Mouse (Mus musculus) kidney, postnatal 10 days (tissue): ENCODE data around the gene Uncx.

Experiments used
- DNase-seq: peaks from one replicate; pipeline ENCODE4 v3.0.0; 2021; ENCODE audit warnings: mixed read lengths

Gene Uncx

DNA sequence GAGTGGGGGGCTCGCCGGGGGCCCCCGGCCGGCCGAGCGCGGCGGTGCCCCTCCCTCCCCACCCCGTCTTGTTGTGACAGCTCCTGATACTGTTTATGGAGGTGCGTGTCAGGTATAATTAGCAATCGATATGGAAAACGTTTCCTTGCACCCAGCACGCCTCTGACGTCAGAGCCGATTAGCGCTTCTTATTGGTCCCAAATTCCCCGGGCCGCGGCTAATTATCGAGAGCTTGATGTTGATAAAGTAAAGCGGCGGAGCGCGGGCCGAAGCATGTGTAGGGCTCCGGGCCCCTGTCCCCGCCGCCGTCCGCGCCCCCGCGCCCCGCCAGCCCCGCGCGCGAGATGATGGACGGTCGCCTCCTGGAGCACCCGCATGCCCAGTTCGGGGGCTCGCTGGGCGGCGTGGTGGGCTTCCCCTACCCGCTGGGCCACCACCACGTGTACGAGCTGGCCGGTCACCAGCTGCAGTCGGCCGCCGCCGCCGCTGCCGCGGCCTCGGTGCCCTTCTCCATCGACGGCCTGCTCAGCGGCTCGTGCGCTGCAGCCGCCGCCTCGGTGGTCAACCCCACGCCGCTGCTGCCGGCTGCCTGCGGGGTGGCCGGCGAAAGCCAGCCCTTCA lies 466 bp downstream of the Uncx start:
- peak; percentile 50 for DNase-seq

- peak; percentile 22 for DNase-seq
These were observed 1.2 kb downstream of the Uncx start for GRCm38 (mm10) chr5:139544271-139545135.

- DNase-seq, result no peak
These were observed 1.9 kb downstream of the Uncx start for GRCm38 (mm10) chr5:139545221-139545620.

GRCm38 (mm10) chr5:139545673-139546335 lies 2.5 kb downstream of the Uncx start:
- DNase-seq, result no peak

DNA sequence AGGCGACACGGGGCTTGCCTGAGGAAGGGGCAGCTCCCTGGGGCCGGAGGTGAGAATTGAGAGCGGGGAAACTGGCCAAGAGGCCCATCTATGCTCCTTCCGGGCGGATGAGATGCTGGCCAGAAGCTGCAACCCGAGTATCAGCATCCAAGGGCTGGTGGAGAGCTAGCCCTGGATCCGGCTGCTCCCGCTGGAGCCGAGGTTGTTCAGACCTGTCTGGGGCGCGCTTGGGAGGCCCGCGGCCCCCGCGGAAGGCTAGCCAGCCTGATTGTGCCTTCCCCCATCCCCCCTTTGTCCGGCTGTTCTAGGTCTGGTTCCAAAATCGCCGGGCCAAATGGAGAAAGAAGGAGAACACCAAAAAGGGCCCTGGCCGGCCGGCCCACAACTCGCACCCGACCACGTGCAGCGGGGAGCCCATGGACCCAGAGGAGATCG lies 3.1 kb downstream of the Uncx start:
- DNase-seq, result peak; percentile 23

DNA sequence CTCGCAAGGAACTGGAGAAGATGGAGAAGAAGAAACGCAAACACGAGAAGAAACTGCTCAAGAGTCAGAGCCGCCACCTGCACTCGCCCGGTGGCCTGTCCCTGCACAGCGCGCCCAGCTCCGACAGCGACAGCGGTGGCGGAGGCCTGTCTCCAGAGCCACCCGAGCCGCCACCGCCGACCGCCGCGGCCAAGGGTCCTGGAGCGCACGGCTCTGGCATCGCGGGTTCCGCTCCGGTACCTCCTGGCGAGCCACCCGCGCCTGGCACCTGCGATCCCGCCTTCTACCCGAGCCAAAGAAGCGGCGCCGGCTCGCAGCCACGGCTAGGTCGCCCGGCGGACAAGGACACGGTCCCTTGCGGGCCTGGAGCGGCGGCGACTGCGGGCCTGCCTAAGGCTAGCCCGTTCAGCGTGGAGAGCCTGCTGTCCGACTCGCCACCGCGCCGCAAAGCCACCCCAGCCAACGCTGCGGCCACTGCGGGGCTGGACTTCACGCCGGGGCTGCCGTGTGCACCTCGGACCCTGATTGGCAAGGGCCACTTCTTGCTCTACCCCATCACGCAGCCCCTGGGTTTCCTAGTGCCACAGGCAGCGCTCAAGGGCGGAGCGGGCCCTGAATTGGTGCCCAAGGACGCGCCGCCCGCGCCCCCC lies 3.6 kb downstream of the Uncx start:
- DNase-seq, result peak; percentile 25

DNA sequence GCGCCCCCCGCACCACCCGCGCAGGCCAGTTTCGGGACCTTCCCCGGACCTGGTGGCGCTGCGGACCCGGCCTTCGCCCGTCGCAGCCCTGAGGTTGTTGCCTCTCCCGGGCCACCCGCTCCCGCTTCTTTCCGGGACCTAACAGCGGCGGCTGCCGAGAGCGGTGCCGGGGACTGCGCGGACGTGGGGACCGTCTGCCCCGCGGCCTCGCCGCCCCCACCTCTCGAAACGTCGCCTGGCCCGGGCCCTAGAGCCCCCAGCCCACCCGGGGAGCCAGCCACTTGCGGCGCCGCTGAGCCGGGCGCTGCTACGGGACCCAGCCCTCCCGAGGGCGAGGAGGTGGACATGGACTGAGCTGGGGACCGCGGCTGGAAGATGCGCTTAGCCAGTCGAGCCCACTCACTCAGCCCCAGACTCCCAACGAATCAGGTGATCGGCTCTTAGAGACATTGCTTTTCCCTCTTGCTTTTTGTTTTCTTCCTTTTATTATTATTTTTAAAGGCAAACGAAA lies 4.2 kb downstream of the Uncx start:
- DNase-seq, result peak; percentile 26

DNA sequence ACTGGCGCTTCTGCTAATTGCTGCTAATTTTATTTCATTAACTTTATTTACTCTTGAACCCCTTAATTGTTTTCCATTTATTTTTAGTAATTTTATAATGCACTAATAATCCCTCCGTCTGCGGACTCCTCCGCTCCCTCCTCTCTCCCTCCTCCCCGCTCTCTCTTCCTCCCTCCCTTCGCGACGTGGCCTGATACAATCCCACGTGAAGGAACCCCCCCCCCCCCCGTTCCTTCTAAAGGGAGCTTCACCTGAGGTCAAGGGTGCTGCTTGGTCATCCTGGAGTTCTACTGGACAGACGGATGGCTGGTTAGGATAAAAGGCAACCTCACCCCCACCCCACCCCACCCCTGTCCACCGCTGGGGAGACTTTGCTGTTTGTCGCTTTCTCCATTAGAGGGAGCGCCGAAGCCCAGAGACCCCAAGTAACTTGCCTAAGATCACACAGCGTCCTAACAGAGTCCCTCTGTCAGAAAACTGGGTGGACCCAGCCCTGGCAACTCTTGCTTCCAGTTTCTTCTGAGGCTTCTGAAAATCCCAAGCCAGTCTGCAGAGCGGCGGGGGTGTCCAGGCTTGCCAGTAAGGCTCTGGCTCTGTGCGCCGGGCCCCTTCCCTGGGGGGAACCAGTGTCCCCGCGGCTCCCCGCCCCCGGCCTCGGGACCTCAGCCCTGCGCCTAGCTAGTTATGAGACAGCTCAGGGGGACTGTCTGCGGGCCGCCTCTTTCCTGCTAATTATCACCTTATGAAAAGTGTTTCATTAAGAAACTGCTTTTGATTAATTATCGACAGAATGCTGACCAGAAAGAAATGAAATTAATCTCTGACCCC lies 10.4 kb downstream of the Uncx start:
- no peak for DNase-seq

DNA sequence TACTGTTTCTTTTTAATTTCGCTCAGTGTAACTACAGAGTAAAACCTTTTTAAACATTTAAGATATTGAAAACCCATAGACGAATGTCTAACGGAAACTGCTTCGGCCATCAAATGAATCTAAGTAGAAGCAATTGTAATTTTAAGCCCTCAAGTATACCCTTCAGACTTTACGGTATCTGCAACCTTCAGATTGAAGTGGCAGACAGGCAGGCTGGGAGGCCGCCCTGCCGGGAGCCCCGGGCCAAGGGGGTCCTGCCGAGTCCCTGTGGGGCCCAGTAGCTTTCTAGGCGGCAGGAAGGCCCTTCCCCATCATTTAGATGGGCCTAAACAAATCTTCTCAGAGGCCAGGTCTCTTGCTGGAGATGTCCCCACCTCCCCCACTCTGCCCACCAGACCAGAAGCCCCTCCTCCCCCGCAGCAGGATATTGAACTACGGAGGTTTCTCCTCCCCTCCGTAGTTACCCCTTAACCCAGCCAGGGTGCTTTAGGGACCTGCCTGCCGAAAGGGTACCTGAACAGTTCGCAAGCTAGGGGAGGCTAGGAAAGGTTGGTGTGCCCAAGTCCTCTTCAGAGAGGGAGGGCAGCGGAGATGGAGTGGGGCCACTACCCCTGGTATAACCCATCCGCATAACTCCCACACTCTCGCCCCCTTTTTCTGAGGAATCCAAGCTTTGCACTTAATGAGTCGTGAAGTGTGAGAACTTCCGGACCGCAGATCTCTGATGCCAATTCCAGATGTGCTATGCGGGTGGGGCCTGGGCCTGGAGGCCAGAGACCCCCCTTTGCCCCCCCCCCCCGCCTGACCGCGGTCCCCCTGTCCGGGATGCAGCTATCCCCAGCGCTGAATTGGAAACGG lies 11.4 kb downstream of the Uncx start:
- no peak for DNase-seq

GRCm38 (mm10) chr5:139555476-139556115 lies 12.3 kb downstream of the Uncx start:
- DNase-seq, result no peak

GRCm38 (mm10) chr5:139556116-139556678 lies 12.9 kb downstream of the Uncx start:
- no peak for DNase-seq

GRCm38 (mm10) chr5:139557079-139557478 lies 13.8 kb downstream of the Uncx start:
- no peak for DNase-seq

GRCm38 (mm10) chr5:139557531-139558467 lies 14.5 kb downstream of the Uncx start:
- no peak for DNase-seq

DNA sequence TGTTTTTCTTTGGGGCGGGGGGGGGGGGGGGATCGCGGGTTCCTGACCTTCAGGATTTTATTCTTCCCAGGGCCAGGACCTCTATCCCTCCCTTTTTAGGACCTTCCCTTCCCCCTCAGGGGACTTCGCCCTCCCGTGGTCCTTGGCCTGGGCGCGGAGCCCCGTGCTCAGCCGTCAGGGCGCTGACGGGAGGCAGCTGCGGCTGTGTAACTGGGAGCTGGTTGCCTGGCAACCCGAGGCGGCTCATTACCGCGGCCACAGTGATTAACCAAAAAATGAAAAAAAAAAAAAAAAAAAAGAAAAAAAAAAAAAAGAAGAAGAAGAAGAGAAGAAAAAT lies 15.1 kb downstream of the Uncx start:
- DNase-seq, result peak; percentile 85

GRCm38 (mm10) chr5:139558917-139559660 lies 15.8 kb downstream of the Uncx start:
- DNase-seq, result peak; percentile 53

DNA sequence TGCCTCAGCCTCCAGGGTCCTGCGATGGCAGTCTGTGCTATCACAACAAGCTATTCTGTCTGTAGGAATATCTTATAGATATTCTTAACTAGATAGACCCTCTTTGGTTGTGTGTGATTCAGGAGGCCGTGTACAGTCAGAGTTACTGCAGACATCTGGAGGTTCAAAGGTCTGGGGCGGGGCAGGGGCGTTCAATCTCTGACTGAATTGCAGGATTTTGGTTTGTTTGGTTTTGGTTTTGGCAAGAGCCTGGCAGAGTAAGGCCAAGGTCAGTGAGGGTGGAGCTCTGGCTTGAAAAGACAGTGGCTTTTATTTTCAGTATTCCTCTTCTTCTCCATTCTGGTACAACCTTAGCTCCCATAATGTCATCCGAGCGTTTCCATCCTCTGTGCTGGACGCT lies 16.5 kb downstream of the Uncx start:
- DNase-seq, result no peak

GRCm38 (mm10) chr5:139561363-139562001 lies 18.2 kb downstream of the Uncx start:
- no peak for DNase-seq

DNA sequence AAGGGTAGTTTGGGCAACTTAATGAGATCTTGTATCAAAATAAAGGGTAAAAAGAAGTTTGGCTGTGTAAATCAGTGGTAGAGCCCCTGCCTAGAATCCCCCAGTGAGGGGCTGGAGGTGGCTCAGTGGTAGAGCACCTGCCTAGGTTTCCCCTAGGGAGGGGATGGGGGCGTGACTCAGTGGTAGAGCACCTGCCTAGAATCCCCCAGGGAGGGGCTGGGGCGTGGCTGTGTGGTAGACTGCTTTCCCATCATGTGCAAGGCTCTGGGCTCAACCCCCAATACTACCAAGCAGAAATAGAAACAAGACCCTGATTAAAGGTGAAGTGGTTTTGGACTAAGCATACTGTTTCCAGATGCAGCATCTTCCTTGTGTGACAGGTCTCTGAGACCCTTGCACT lies 21.4 kb downstream of the Uncx start:
- DNase-seq, result no peak
